ENCODE assay signal across 16 mouse cellular contexts in the genomic region with DNA sequence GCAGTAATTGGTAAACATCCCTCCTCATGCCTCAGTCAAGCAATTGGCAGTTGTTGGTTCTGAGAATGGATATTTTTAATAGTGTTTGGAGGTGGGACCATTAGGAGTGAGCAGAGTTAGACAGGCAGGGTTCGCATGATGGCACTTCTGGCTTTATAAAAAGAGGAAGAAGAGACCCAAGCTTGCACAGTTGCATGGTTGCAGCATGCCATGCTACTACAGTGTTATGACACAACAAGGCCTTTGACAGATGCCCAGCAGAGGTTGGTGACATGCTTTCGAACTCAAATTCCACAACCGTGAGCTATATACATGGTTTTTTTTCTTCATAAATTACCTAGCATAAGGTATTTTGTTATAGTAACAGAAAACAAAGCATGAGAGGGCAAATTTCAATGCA.
"Had no signal": no experiment of that assay in that cellular context is flagged by ENCODE, and none has a peak within 500 bp of the region (broad histone marks: within the 10 kb centered on the region; RNA-seq: fewer than 3 reads in every experiment).

No protein-coding gene starts in this region.

- DNase-seq: gastrocnemius, adult 2 months; gastrocnemius, postnatal 10 days; gastrocnemius, postnatal 25 days; heart, adult 11 months; heart, adult 2 months; heart, postnatal 14 days; heart, postnatal 36 days; kidney, adult 11 months; kidney, adult 2 months; kidney, adult 9 months; kidney, postnatal 14 days; kidney, postnatal 36 days; liver; liver, embryonic 13.5 days had no signal

- ATAC-seq: hindbrain, postnatal 0 days; intestine, embryonic 16.5 days had no signal
